Mouse (Mus musculus): Measurements from ENCODE around the gene Sox5. TPM values are rescaled to one million over a fixed set of nuclear protein-coding genes. Genes with fewer than 3 reads are reported as not detected.
"Not testable (repeated sequence)": the region's sequence is repeated elsewhere in the genome, so short reads cannot be mapped to it uniquely, and the experiment has no call there.

Gene Sox5
- polyA plus RNA-seq, 1 experiment from 2014 or later = 29.7 TPM

DNA sequence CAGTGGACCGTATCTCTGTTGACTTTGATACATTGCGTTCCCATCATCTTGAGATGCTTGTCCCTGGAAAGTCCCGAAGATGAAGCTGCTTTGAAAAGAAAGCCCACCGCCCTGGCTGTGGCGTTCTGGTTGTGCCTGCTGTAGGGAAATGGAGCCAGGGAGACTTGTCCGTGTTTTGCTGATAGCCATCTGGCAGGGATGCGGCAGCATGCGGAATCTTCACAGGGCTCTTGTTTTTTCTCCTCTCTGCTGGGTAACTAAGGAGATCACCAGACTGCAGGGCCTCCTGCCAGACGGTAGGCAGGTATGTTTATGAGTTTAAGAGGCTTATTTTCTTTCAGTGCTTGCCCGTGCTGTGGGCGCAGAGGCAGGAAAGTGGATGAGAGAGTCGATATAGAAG, 499.0 kb downstream of the Sox5 start:
- Histone ChIP-seq H3K4me1 (ENCODE audit: control insufficient read depth, insufficient read depth, low read length) (no peaks in the 10 kb centered on the region), H3K9me3 (ENCODE audit: control insufficient read depth, low read length) (no peaks in the 10 kb centered on the region), H3K36me3 (ENCODE audit: control insufficient read depth, insufficient read depth, low read length) (no peaks in the 10 kb centered on the region), H3K4me3 (replicated peaks; ENCODE audit: low read depth, low read length) (no peak overlapping the region), H3K27ac (replicated peaks; ENCODE audit: low read depth, low read length) (no peak overlapping the region), H3K4me2 (ENCODE audit: low read length) (no peak overlapping the region), H3K9ac (replicated peaks; ENCODE audit: low read length) (no peak overlapping the region), H3K27me3 (ENCODE audit: control insufficient read depth, insufficient read depth, low read length) (no peaks in the 10 kb centered on the region)
- no peak for ATAC-seq (ENCODE audit: low FRiP score, low TSS enrichment)
- 82% methylated on average over 12 of the region's 12 CpGs for WGBS
- no peak for DNase-seq

DNA sequence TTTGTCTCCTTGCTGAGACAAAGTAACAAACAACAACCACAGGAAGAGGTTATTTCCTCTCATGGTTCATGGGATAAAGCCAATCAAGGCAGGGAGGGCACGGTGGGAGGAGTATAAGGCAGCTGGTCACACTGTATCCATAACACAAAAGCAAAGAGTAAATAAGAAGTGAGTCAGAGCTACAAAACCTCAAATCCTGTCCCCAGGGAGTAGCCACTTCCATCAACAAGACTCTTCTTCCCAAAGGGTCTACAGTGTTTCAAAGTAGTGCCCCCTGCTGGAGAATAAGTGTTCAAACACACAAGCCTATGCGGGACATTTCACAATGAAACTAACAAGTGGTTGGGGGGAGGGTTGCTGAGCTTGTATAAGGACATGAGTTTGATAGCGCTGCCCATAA, 500.1 kb downstream of the Sox5 start:
- no peak for DNase-seq
- 96% methylated on average over 3 of the region's 3 CpGs for WGBS
- Histone ChIP-seq H3K36me3 (ENCODE audit: control insufficient read depth, insufficient read depth, low read length) (no peaks in the 10 kb centered on the region), H3K4me3 (replicated peaks; ENCODE audit: low read depth, low read length) (no peak overlapping the region), H3K27ac (replicated peaks; ENCODE audit: low read depth, low read length) (no peak overlapping the region), H3K4me1 (ENCODE audit: control insufficient read depth, insufficient read depth, low read length) (no peaks in the 10 kb centered on the region), H3K4me2 (ENCODE audit: low read length) (no peak overlapping the region), H3K9ac (replicated peaks; ENCODE audit: low read length) (no peak overlapping the region), H3K9me3 (ENCODE audit: control insufficient read depth, low read length) (no peaks in the 10 kb centered on the region), H3K27me3 (ENCODE audit: control insufficient read depth, insufficient read depth, low read length) (no peaks in the 10 kb centered on the region)
- no peak for ATAC-seq (ENCODE audit: low FRiP score, low TSS enrichment)

DNA sequence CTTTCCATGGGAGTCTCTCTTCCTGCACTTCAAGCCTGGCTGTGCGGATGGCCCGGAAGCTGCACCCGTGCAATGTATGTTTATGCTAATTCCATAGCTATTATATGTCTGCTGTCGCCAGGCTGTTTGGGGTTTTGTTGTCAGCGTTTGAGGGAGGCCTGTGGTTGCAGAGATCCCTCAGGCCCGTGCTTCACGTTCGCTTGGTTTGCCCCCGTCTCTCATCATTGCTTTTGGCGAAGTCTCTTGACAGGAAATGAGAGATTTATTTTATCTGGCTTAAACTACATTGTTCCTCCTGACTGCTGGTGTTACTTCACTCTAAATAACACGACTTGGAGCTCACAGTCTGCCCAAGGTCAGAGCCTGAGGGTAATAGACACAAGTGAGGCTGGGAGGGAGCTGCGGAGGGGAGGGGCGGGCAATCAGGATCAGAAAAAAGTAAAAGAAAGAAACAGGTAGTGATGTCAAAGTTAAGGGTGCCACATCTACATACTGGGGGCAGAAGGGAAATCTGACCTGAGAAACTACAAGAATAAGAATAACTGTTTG, 503.2 kb downstream of the Sox5 start:
- Histone ChIP-seq H3K4me2 (ENCODE audit: low read length) (no peak overlapping the region), H3K27ac (replicated peaks; ENCODE audit: low read depth, low read length) (no peak overlapping the region), H3K9me3 (ENCODE audit: control insufficient read depth, low read length) (no peaks in the 10 kb centered on the region), H3K4me1 (ENCODE audit: control insufficient read depth, insufficient read depth, low read length) (no peaks in the 10 kb centered on the region), H3K36me3 (ENCODE audit: control insufficient read depth, insufficient read depth, low read length) (no peaks in the 10 kb centered on the region), H3K27me3 (ENCODE audit: control insufficient read depth, insufficient read depth, low read length) (no peaks in the 10 kb centered on the region), H3K4me3 (replicated peaks; ENCODE audit: low read depth, low read length) (no peak overlapping the region), H3K9ac (replicated peaks; ENCODE audit: low read length) (no peak overlapping the region)
- WGBS = 68% methylated on average over 13 of the region's 13 CpGs
- ATAC-seq (ENCODE audit: low FRiP score, low TSS enrichment) = no peak
- no peak for DNase-seq

DNA sequence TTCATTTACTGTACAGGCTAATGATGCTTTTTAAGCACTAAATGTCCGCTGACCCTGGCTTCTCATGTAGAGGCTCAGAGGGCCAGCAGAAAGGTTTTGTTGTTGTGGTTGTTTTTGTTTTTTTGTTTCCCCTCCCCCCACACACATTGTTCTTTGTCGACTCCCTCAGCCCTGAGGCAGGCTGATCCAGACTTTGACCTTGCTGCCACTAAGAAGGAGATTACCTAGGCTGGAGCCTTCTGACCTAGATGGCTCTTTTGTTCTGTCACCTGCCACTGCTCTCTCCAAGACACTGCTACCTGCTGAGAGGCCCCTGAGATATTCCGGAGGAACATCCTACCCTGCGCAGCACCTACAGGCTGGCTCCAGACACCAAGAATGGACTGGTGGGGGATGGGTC, 508.4 kb downstream of the Sox5 start:
- not testable (repeated sequence) for H3K4me2 ChIP-seq (ENCODE audit: low read length); DNase-seq; ATAC-seq (ENCODE audit: low FRiP score, low TSS enrichment); H3K27ac ChIP-seq (replicated peaks; ENCODE audit: low read depth, low read length); H3K27me3 ChIP-seq (ENCODE audit: control insufficient read depth, insufficient read depth, low read length); H3K4me1 ChIP-seq (ENCODE audit: control insufficient read depth, insufficient read depth, low read length); H3K9ac ChIP-seq (replicated peaks; ENCODE audit: low read length); H3K9me3 ChIP-seq (ENCODE audit: control insufficient read depth, low read length); H3K4me3 ChIP-seq (replicated peaks; ENCODE audit: low read depth, low read length); H3K36me3 ChIP-seq (ENCODE audit: control insufficient read depth, insufficient read depth, low read length)
- 20% methylated on average over 4 of the region's 4 CpGs for WGBS

DNA sequence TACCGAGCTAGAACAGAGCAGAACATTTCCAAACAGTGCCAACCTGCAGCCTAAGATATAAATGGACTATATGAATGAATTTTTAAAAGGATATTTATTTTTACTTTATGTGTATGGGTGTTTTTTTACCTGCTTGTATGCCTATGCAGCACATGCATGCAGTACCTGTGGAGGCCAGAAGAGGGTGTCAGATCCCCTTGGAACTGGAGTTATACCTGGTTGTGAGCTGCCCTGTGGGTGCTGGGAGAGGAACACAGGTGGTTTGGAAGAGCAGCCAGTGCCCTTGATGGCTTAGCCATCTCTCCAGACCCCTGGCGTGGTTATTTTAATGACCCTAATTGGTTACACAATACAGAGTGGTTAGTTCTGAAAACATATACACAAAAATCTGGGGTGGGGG, 510.5 kb downstream of the Sox5 start:
- no peak for ATAC-seq (ENCODE audit: low FRiP score, low TSS enrichment)
- Histone ChIP-seq H3K4me1 (ENCODE audit: control insufficient read depth, insufficient read depth, low read length) (no peaks in the 10 kb centered on the region), H3K4me3 (replicated peaks; ENCODE audit: low read depth, low read length) (no peak overlapping the region), H3K36me3 (ENCODE audit: control insufficient read depth, insufficient read depth, low read length) (no peaks in the 10 kb centered on the region), H3K27me3 (ENCODE audit: control insufficient read depth, insufficient read depth, low read length) (no peaks in the 10 kb centered on the region), H3K4me2 (ENCODE audit: low read length) (no peak overlapping the region), H3K9ac (replicated peaks; ENCODE audit: low read length) (no peak overlapping the region), H3K27ac (replicated peaks; ENCODE audit: low read depth, low read length) (no peak overlapping the region), H3K9me3 (ENCODE audit: control insufficient read depth, low read length) (no peaks in the 10 kb centered on the region)
- DNase-seq = no peak
- WGBS = 94% methylated on average over 2 of the region's 2 CpGs

DNA sequence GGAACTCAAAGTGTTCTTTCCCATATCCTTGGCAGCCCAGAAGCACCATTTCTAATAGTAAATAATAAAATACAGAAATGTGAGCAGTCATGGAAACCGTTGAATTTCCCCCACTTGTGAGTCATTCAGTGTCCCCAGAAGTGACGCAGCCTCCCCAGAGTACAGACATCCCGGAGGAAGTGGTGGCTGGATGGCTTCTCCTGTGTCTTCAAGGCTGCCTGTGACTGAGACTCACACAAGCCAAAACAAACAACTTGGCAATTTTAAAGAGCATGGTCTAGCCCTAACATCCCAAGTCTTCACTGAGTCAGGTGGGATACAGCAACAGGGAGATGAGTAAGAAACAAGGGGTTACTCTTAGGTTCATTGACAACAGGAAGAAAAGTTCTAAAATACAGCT, 511.5 kb downstream of the Sox5 start:
- Histone ChIP-seq H3K9ac (replicated peaks; ENCODE audit: low read length) (no peak overlapping the region), H3K4me1 (ENCODE audit: control insufficient read depth, insufficient read depth, low read length) (no peaks in the 10 kb centered on the region), H3K36me3 (ENCODE audit: control insufficient read depth, insufficient read depth, low read length) (no peaks in the 10 kb centered on the region), H3K27me3 (ENCODE audit: control insufficient read depth, insufficient read depth, low read length) (no peaks in the 10 kb centered on the region), H3K27ac (replicated peaks; ENCODE audit: low read depth, low read length) (no peak overlapping the region), H3K4me3 (replicated peaks; ENCODE audit: low read depth, low read length) (no peak overlapping the region), H3K4me2 (ENCODE audit: low read length) (no peak overlapping the region), H3K9me3 (ENCODE audit: control insufficient read depth, low read length) (no peaks in the 10 kb centered on the region)
- ATAC-seq (ENCODE audit: low FRiP score, low TSS enrichment) (no peak), DNase-seq (no peak)
- WGBS = 86% methylated on average over 3 of the region's 3 CpGs

DNA sequence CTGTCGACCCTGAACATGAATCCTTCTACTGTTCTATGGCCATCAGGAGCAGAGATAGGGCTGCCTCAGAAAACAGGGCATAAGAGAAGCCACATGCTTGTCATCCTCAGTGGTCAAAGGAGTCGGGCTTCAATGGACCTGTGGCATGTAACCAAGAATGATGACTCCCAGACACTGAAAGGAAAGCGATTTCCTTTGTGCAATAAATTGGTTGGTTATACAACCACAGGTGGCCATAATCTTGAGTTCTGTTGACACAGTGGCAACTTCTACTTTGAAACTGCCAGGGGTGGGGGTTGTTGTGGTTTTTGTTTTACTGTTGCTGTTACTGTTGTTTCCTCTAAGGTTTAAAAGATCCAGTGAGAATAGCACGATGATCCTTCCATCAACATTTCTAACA, 512.1 kb downstream of the Sox5 start:
- H3K4me3 ChIP-seq (replicated peaks; ENCODE audit: low read depth, low read length) = no peak overlapping the region
- H3K9ac ChIP-seq (replicated peaks; ENCODE audit: low read length) = no peak overlapping the region
- no peaks in the 10 kb centered on the region for H3K27me3 ChIP-seq (ENCODE audit: control insufficient read depth, insufficient read depth, low read length)
- 81% methylated on average over 4 of the region's 4 CpGs for WGBS
- H3K27ac ChIP-seq (replicated peaks; ENCODE audit: low read depth, low read length) = no peak overlapping the region
- DNase-seq (no peak), ATAC-seq (ENCODE audit: low FRiP score, low TSS enrichment) (no peak)
- peaks cover under 1% of the 10 kb centered on the region; the same call in 1 of the 2 replicates for H3K4me1 ChIP-seq (ENCODE audit: control insufficient read depth, insufficient read depth, low read length)
- no peak overlapping the region for H3K4me2 ChIP-seq (ENCODE audit: low read length)
- no peaks in the 10 kb centered on the region for H3K9me3 ChIP-seq (ENCODE audit: control insufficient read depth, low read length)
- H3K36me3 ChIP-seq (ENCODE audit: control insufficient read depth, insufficient read depth, low read length) = no peaks in the 10 kb centered on the region

DNA sequence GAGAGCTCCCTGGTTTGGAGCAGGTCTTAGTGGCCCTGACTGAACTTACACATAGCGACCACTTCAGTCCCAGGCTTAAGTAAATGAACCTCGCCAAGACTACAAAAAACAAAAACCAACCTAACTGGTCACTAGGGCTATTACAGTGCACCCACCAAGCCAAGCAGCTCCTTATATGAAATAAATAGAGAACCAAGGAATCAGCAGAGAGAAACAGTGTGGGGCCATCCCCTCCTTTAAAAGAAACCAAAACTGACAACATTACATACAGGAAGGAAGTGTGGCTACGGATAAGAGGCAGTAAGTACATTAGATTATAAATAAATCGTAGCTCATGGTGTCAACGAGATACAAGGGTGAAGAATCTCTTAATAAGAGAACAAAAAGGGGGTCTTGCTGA, 516.0 kb downstream of the Sox5 start:
- no peak overlapping the region for H3K27ac ChIP-seq (replicated peaks; ENCODE audit: low read depth, low read length)
- H3K36me3 ChIP-seq (ENCODE audit: control insufficient read depth, insufficient read depth, low read length) = no peaks in the 10 kb centered on the region
- H3K9ac ChIP-seq (replicated peaks; ENCODE audit: low read length) = no peak overlapping the region
- H3K4me2 ChIP-seq (ENCODE audit: low read length) = no peak overlapping the region
- H3K27me3 ChIP-seq (ENCODE audit: control insufficient read depth, insufficient read depth, low read length) = no peaks in the 10 kb centered on the region
- DNase-seq (no peak), ATAC-seq (ENCODE audit: low FRiP score, low TSS enrichment) (no peak)
- peaks cover 7% of the 10 kb centered on the region; the same call in 1 of the 2 replicates for H3K4me1 ChIP-seq (ENCODE audit: control insufficient read depth, insufficient read depth, low read length)
- WGBS = 89% methylated on average over 5 of the region's 5 CpGs
- H3K4me3 ChIP-seq (replicated peaks; ENCODE audit: low read depth, low read length) = no peak overlapping the region
- H3K9me3 ChIP-seq (ENCODE audit: control insufficient read depth, low read length) = no peaks in the 10 kb centered on the region

DNA sequence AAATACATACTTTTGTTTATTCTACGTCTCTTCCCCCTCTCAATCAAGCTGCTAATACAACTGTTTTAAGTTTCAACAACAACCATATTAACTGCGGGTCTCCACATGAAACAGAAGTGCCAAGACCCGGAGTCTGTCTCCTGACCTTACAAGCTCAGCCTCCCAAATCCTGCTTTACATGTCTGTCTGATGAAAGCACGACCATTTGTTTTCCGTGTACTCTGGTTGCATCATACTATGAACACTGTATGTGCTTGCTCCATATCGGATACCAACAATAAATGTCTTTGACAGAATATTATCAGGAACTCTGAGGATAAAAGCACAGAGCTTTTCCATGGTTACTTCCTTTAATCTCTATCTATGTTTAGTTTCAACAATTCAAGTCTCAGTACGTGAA, 516.8 kb downstream of the Sox5 start:
- Histone ChIP-seq H3K9me3 (ENCODE audit: control insufficient read depth, low read length) (no peaks in the 10 kb centered on the region), H3K9ac (replicated peaks; ENCODE audit: low read length) (no peak overlapping the region), H3K4me1 (ENCODE audit: control insufficient read depth, insufficient read depth, low read length) (peaks cover 7% of the 10 kb centered on the region; the same call in 1 of the 2 replicates), H3K27ac (replicated peaks; ENCODE audit: low read depth, low read length) (no peak overlapping the region), H3K27me3 (ENCODE audit: control insufficient read depth, insufficient read depth, low read length) (no peaks in the 10 kb centered on the region), H3K4me2 (ENCODE audit: low read length) (no peak overlapping the region), H3K36me3 (ENCODE audit: control insufficient read depth, insufficient read depth, low read length) (no peaks in the 10 kb centered on the region), H3K4me3 (replicated peaks; ENCODE audit: low read depth, low read length) (no peak overlapping the region)
- DNase-seq (no peak), ATAC-seq (ENCODE audit: low FRiP score, low TSS enrichment) (no peak)
- WGBS = 68% methylated on average over 7 of the region's 7 CpGs

Data from midbrain, embryonic 14.5 days (tissue).